Mouse (Mus musculus) liver, adult 2 months (tissue): Measurements from ENCODE around the gene Bbox1. TPM values are rescaled to one million over a fixed set of nuclear protein-coding genes. Genes with fewer than 3 reads are reported as not detected.

ENCODE experiments used
- DNase-seq: peaks from one replicate; pipeline ENCODE4 v3.0.0-alpha.2; 2011; ENCODE audit warnings: low read depth, low spot score; ENCODE audit errors: extremely low read depth
- H3K27ac ChIP-seq: fragments of 200-500 bp; replicated peaks from 2 replicates; pipeline ENCODE4 v1.5.1; 2012; ENCODE audit warnings: low read depth, mild to moderate bottlenecking, control low read depth, inconsistent platforms, low read length; ENCODE audit not compliant: insufficient read depth
- H3K27me3 ChIP-seq: fragments of 200-500 bp; 2 replicates; pipeline ENCODE4 v1.6.1; 2012; ENCODE audit warnings: mild to moderate bottlenecking, moderate library complexity, low read length, inconsistent platforms; ENCODE audit not compliant: control insufficient read depth, insufficient read depth
- H3K36me3 ChIP-seq: fragments of 200-500 bp; 2 replicates; pipeline ENCODE4 v1.6.1; 2012; ENCODE audit warnings: low read length, inconsistent platforms; ENCODE audit not compliant: control insufficient read depth, insufficient read depth
- H3K4me1 ChIP-seq: fragments of 200-500 bp; 2 replicates; pipeline ENCODE4 v1.6.1; 2011; ENCODE audit warnings: low read length; ENCODE audit not compliant: control insufficient read depth, insufficient read depth
- H3K4me3 ChIP-seq: fragments of 200-500 bp; 2 replicates; pipeline ENCODE4 v1.5.1; 2011; ENCODE audit warnings: low read depth, mild to moderate bottlenecking, control low read depth, low read length, moderate library complexity; ENCODE audit not compliant: insufficient read depth
- H3K79me2 ChIP-seq: fragments of 200-500 bp; 2 replicates; pipeline ENCODE4 v1.6.1; 2012; ENCODE audit warnings: inconsistent platforms, mild to moderate bottlenecking, low read length, moderate library complexity; ENCODE audit not compliant: control insufficient read depth, insufficient read depth
- H3K9ac ChIP-seq: fragments of 200-500 bp; 2 replicates; pipeline ENCODE4 v1.6.1; 2012; ENCODE audit warnings: low read depth, mild to moderate bottlenecking, control low read depth, inconsistent platforms, low read length
- CTCF ChIP-seq: fragments of 200-500 bp; IDR thresholded peaks from 2 replicates; pipeline ENCODE4 v1.5.1; 2011; ENCODE audit warnings: low read depth, low read length, control low read depth
- POLR2A ChIP-seq: fragments of 200-500 bp; IDR thresholded peaks from 2 replicates; pipeline ENCODE4 v1.6.1; 2011; ENCODE audit warnings: low read length, control low read depth; ENCODE audit not compliant: insufficient read depth; ENCODE audit errors: extremely low read depth
- WGBS: fragments of 180-500 bp; shearing (Covaris S2); methylation state at CpG from one replicate; pipeline ENCODE4 v1.1.7; 2018; 5-methylcytosine and 5-hydroxymethylcytosine counted together
- polyA plus RNA-seq: library from polyadenylated mRNA; depleted of rRNA; stranded (reverse); fragments of >200 nt; gene quantifications from 2 replicates; pipeline ENCODE4 v1.2.3, GENCODE M21; 2012
- total RNA-seq: library from RNA; depleted of rRNA; stranded (reverse); fragments of >200 nt; gene quantifications from 2 replicates; pipeline ENCODE4 v1.2.3, GENCODE M21; 2014

Bbox1 gene
- total and polyA plus RNA-seq, 2 experiments = 37.7 to 168 TPM

- peaks cover 4% of the 10 kb centered on the region; the same call in 1 of the 2 replicates for H3K4me1 ChIP-seq
- H3K79me2 ChIP-seq = no peaks in the 10 kb centered on the region
- TF ChIP-seq POLR2A = no peak
- TF ChIP-seq CTCF = no peak
- H3K27ac ChIP-seq = no peak overlapping the region
- DNase-seq = no peak
- H3K4me3 ChIP-seq = no peak overlapping the region
- H3K27me3 ChIP-seq = no peaks in the 10 kb centered on the region
- 92% methylated on average over 4 of the region's 4 CpGs for WGBS
- H3K36me3 ChIP-seq = no peaks in the 10 kb centered on the region
- no peak overlapping the region for H3K9ac ChIP-seq
These were observed 83.6 kb downstream of the Bbox1 start for GRCm38 (mm10) chr2:110230753-110231152.

- TF ChIP-seq POLR2A = no peak
- peak; percentile 37; the same call in 1 of the 2 replicates for TF ChIP-seq CTCF
These were observed 84.9 kb downstream of the Bbox1 start for GRCm38 (mm10) chr2:110229143-110230087.

DNA sequence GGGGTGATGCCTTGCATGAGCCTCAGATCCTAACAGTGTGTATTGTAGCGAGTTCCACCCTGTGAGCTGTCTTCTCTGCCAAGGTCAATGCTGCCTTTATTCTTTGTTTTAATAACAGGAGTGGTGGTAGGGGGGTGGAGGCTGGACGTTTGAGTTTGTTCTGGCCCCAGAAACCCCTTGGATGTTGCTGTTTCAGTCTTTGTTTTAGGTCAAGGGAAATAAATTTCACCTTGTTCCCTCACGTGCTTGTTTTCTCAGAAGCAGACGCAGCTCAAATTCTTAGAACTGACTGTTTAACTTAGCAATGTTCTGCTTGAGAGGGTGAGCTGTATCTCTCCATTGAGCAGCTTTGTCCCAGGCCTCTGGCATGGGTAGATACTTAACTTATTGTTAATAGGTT is 87.9 kb downstream of the Bbox1 start:
- Histone ChIP-seq H3K4me1 (peaks cover 4% of the 10 kb centered on the region; the same call in 1 of the 2 replicates), H3K27me3 (no peaks in the 10 kb centered on the region), H3K79me2 (no peaks in the 10 kb centered on the region), H3K36me3 (no peaks in the 10 kb centered on the region), H3K4me3 (no peak overlapping the region), H3K27ac (no peak overlapping the region), H3K9ac (no peak overlapping the region)
- TF ChIP-seq CTCF (no peak), POLR2A (no peak)
- WGBS = 41% methylated on average over 4 of the region's 4 CpGs
- no peak for DNase-seq

More at GRCm38 (mm10) chr2:110229143-110230087, 84.9 kb downstream of the Bbox1 start:
- Histone ChIP-seq H3K9ac (no peak overlapping the region), H3K27ac (no peak overlapping the region), H3K4me1 (peaks cover 4% of the 10 kb centered on the region; the same call in 1 of the 2 replicates), H3K27me3 (no peaks in the 10 kb centered on the region), H3K79me2 (no peaks in the 10 kb centered on the region), H3K36me3 (no peaks in the 10 kb centered on the region), H3K4me3 (no peak overlapping the region)
- 27% methylated on average over 15 of the region's 15 CpGs for WGBS
- DNase-seq = peak; percentile 87

DNA sequence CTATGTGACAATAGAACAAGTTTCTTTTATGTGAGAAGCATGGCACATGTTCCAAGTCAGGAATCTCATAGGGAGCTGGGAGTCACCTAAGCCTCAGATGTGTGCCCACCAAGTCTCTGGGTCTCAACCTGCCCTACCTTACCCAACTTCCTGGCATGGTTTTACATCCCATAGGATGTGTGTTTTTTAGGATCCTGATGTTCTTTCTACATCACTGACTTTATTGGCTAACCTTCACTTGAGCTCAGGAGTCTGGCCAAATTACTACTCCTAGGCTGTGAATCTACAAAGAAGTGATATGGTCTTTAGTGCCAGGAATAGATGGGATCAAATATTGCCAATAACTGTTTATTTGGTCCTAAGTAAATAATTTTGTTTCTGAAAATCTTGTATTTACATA is 88.4 kb downstream of the Bbox1 start:
- H3K27me3 ChIP-seq = no peaks in the 10 kb centered on the region
- no peak for TF ChIP-seq POLR2A
- no peak for TF ChIP-seq CTCF
- H3K27ac ChIP-seq = no peak overlapping the region
- no peak overlapping the region for H3K4me3 ChIP-seq
- no peaks in the 10 kb centered on the region for H3K36me3 ChIP-seq
- peaks cover 4% of the 10 kb centered on the region; the same call in 1 of the 2 replicates for H3K4me1 ChIP-seq
- no peak overlapping the region for H3K9ac ChIP-seq
- H3K79me2 ChIP-seq = no peaks in the 10 kb centered on the region
- DNase-seq = no peak

DNA sequence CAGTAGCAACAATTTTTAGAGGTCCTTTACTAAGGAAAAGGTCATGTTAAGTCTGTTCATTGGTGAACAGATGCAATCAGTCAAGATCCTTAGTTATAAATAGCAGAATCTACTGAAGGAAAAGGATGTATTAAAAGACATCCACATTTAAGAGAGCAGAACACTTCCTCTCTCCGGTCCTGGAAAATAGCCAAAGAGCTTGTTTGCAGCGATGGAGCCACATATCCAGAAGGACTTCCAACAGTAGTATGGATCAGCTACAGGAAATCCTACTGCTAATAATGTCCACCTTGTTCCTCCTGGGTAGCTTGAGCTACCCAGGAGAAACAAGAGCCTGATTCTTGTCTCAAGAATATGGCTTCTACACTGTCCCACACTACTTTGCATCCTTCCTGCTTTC is 91.6 kb downstream of the Bbox1 start:
- TF ChIP-seq POLR2A (no peak), CTCF (no peak)
- Histone ChIP-seq H3K27me3 (no peaks in the 10 kb centered on the region), H3K36me3 (no peaks in the 10 kb centered on the region), H3K4me3 (no peak overlapping the region), H3K9ac (no peak overlapping the region), H3K79me2 (no peaks in the 10 kb centered on the region), H3K4me1 (peaks cover 2% of the 10 kb centered on the region; the same call in 1 of the 2 replicates), H3K27ac (no peak overlapping the region)
- 65% methylated on average over 2 of the region's 2 CpGs for WGBS
- DNase-seq = no peak

- Histone ChIP-seq H3K27me3 (no peaks in the 10 kb centered on the region; the same call in 1 of the 2 replicates), H3K27ac (no peak overlapping the region), H3K36me3 (no peaks in the 10 kb centered on the region), H3K4me3 (no peak overlapping the region), H3K9ac (no peak overlapping the region), H3K79me2 (no peaks in the 10 kb centered on the region), H3K4me1 (no peaks in the 10 kb centered on the region)
- 89% methylated on average over 1 of the region's 1 CpGs for WGBS
- TF ChIP-seq POLR2A = no peak
- TF ChIP-seq CTCF = no peak
- DNase-seq = no peak
These were observed 93.9 kb downstream of the Bbox1 start for GRCm38 (mm10) chr2:110220492-110220891.
